Mouse (Mus musculus) leukemia stem cell, adult 10-12 weeks (primary cell): ENCODE results near the gene Cd59b. TPM values are rescaled to one million over a fixed set of nuclear protein-coding genes. Genes with fewer than 3 reads are reported as not detected.

Experiments used
- polyA plus RNA-seq: library from polyadenylated mRNA; stranded (reverse); fragments of >175 nt; gene quantifications from 2 replicates; pipeline ENCODE4 v1.2.3, GENCODE M21; 2012; ENCODE audit warnings: low replicate concordance

Cd59b gene
- 0.53 TPM in 1 of 2 replicates, not detected in the other for polyA plus RNA-seq

DNA sequence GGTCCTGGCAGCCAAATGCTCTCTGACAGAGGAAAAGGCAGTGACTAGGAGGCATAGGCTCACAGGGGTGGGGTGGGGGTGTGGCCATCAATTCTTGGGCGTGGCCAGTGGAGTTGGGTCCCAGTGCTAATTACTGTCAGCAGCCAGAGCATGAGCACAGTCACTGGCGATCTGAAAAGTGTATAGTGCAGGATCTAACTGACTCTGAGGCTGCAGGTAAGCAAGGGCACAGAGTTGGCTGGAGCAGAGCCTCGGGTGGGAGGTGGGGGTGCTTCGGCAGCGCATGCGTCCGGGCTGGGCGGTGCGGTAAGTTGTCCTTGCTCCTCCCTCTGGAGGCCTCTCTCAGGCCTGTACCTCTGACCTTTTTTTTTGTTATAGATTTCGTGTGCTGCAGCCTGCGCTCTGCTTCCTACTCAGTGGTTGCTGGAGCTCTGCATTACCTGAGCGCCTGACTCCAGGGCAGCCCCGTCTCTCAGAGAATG lies at the start of gene Cd59b:
Gene Cd59b, plus strand, starts transcription at position 146 of the 482 bp plus-strand sequence.

DNA sequence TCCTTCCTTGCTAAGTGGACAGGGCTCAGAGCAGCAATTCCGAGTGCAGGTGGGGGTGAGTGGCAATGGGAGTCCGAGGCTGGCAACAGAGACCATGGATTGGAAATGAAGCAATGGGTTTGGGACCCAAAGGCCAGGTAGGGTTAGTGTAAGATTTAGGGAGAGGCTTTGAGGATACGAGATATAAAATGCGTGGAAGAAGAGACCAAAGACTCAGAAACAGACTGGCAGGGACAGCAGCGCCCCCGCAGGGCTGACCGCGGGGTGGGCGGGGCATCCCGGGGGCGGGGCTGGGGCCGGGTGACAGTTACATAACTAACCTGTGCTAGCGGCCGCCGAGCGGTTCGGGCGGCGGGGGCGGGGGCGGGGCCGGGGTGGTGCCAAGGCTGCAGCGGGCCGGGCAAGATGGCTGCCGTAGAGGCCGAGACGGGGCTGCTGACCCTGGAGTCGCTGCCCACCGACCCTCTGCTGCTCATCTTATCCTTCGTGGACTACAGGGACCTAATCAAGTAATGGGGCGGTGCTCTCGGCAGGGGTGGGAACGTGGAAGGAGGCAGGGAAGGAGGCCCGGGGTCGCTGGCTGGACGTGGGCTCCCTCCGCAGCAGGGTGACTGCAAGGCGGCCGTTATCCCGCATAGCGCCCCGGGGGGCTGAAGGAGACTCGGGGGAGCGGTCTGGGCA lies 42.1 kb upstream of the Cd59b start, which contains the start of gene Fbxo3:
Gene Fbxo3, plus strand, starts transcription at position 264 of the 681 bp plus-strand sequence.

DNA sequence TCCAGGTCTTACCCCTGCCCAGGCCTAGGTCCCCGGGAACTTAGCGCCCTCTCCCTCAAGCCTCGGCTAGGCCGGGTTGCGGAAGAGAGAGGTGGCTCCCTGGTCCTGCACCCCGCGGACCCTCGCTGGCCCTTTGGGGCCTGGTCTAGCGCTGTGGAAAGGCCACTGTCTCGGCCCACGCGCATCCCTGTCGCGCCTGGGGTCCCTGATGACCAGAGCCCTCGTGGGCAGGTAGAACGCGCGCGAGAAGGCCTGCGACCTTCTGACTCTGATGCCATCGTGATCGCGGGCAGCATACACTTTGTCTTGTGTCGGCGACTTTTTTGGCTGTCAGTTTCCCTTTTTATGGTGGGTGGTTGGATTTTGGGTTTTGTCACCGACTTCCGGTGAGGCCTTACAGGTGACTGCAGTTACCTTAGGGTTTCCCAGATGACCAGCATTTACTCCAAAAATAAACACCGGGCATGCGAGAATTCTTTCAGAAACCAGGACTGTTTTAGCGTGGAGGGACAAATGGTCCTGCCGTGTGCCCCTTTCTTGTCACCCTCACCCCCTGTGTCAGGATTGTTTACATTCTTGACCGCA lies 41.4 kb upstream of the Cd59b start, which contains the start of gene 4931422A03Rik:
Gene 4931422A03Rik, minus strand, starts transcription at position 223 of the 585 bp plus-strand sequence.

GRCm38 (mm10) chr2:104065526-104065925 lies 4.1 kb upstream of the Cd59b start, which contains the start of gene Gm10912:
Gm10912 (plus strand) TSS chr2:104065826.

GRCm38 (mm10) chr2:104068450-104068849 lies 1.2 kb upstream of the Cd59b start, which contains the start of gene Gm10799:
Gm10799 (minus strand) TSS chr2:104068550.

GRCm38 (mm10) chr2:104095741-104096213 lies 26.1 kb downstream of the Cd59b start, which contains the start of gene Cd59a:
Cd59a (plus strand) TSS chr2:104095801.

DNA sequence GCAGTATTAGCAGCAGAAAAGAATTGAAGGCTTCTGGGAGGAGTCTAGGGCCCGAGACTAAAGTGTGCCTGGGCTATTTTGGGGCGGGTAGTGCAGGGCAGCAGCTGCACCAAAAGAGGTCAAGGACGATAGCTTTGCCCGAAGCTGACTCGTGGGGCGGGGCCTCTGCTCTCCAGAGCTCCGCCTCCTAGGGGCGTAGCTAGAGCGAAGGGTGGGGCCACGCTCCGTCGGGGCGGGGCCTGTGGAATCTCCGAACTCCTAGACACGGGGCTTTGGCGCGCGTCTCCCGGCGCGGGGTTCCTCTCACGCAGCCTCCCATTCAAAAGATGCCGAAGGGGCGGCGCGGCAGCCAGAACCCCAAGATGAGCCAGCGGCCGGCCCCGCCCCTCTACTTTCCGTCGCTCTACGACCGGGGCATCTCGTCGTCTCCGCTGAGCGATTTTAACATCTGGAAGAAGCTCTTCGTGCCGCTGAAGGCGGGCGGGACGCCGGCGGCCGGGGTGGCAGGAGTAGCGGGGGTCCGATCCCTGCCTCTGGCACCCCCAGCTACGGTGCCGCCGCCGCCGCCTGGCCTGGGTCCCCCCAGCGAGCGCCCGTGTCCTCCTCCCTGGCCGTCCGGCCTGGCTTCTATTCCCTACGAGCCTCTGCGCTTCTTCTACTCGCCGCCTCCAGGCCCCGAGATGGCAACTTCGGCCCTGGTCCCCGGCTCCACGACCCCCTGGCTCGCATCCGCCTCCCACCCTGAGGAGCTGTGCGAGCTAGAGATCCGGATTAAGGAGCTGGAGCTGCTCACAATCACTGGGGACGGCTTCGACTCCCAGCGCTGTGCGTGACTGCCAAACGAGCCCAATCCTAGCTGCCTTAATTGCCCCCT lies 53.1 kb downstream of the Cd59b start, which contains the start of gene A930018P22Rik:
Gene A930018P22Rik, plus strand, starts transcription at position 265 of the 874 bp plus-strand sequence.

Other genes with a start within 250 kb of the Cd59b start
- gene Lmo2, start 111.9 kb upstream of the Cd59b start, polyA plus RNA-seq, result 395 and 1,107 TPM in 2 replicates
- gene Fbxo3, start 42.1 kb upstream of the Cd59b start, polyA plus RNA-seq, result 4.7 and 19.1 TPM in 2 replicates
- gene 4931422A03Rik, start 41.5 kb upstream of the Cd59b start, polyA plus RNA-seq, result not detected in 2 replicates
- 0.51 TPM in 1 of 2 replicates, not detected in the other for gene Gm10912, start 4.0 kb upstream of the Cd59b start, polyA plus RNA-seq
- gene Gm10799, start 1.3 kb upstream of the Cd59b start, polyA plus RNA-seq, result not detected in 2 replicates
- 3.0 and 3.9 TPM in 2 replicates for gene Cd59a, start 26.0 kb downstream of the Cd59b start, polyA plus RNA-seq
- 0.84 TPM in 1 of 2 replicates, not detected in the other for gene A930018P22Rik, start 52.9 kb downstream of the Cd59b start, polyA plus RNA-seq